Mouse (Mus musculus): ENCODE data around the gene Zfp105. TPM values are rescaled to one million over a fixed set of nuclear protein-coding genes. Genes with fewer than 3 reads are reported as not detected.

Gene Zfp105
- polyA plus RNA-seq, 1 experiment from 2014 or later: 30.9 TPM

Other genes starting within 250 kb of the Zfp105 start
- not detected in 2 replicates for gene Topaz1, start 175.7 kb upstream of the Zfp105 start, polyA plus RNA-seq (2016; fragmentation: Nextera tagmentation; extraction: Ambion mirVana)
- 4.6 and 6.1 TPM in 2 replicates for gene Tcaim, start 117.5 kb upstream of the Zfp105 start, polyA plus RNA-seq (2016; fragmentation: Nextera tagmentation; extraction: Ambion mirVana)
- 0.28 and 0.33 TPM in 2 replicates for gene Gm35549, start 79.0 kb upstream of the Zfp105 start, polyA plus RNA-seq (2016; fragmentation: Nextera tagmentation; extraction: Ambion mirVana)
- gene Zfp445, start 57.1 kb upstream of the Zfp105 start, polyA plus RNA-seq (2016; fragmentation: Nextera tagmentation; extraction: Ambion mirVana): 82.3 and 83.3 TPM in 2 replicates
- 4.7 and 4.9 TPM in 2 replicates for gene Zkscan7, start 37.4 kb upstream of the Zfp105 start, polyA plus RNA-seq (2016; fragmentation: Nextera tagmentation; extraction: Ambion mirVana)
- 19.5 and 19.9 TPM in 2 replicates for gene 1110059G10Rik, start 27.9 kb downstream of the Zfp105 start, polyA plus RNA-seq (2016; fragmentation: Nextera tagmentation; extraction: Ambion mirVana)
- gene Kif15, start 28.0 kb downstream of the Zfp105 start, polyA plus RNA-seq (2016; fragmentation: Nextera tagmentation; extraction: Ambion mirVana): 109 and 114 TPM in 2 replicates
- gene Tmem42, start 98.3 kb downstream of the Zfp105 start, polyA plus RNA-seq (2016; fragmentation: Nextera tagmentation; extraction: Ambion mirVana): 15.4 and 17.8 TPM in 2 replicates
- gene Tgm4, start 111.7 kb downstream of the Zfp105 start, polyA plus RNA-seq (2016; fragmentation: Nextera tagmentation; extraction: Ambion mirVana): 0.36 and 0.43 TPM in 2 replicates
- 83.6 and 85.8 TPM in 2 replicates for gene Zdhhc3, start 190.1 kb downstream of the Zfp105 start, polyA plus RNA-seq (2016; fragmentation: Nextera tagmentation; extraction: Ambion mirVana)
- gene Exosc7, start 190.1 kb downstream of the Zfp105 start, polyA plus RNA-seq (2016; fragmentation: Nextera tagmentation; extraction: Ambion mirVana): 166 and 168 TPM in 2 replicates
- gene Clec3b, start 227.9 kb downstream of the Zfp105 start, polyA plus RNA-seq (2016; fragmentation: Nextera tagmentation; extraction: Ambion mirVana): 0.32 TPM in 1 of 2 replicates, not detected in the other

All from forebrain, embryonic 10.5 days (tissue).